Mouse (Mus musculus) heart, adult 2 months (tissue): Measurements from ENCODE around the gene Atp6v1b1.

Experiments used
- CTCF ChIP-seq: fragments of 200-600 bp; IDR thresholded peaks from 2 replicates; pipeline ENCODE4 v1.8.1; 2022; ENCODE audit warnings: antibody characterized with exemption, mild to moderate bottlenecking, moderate library complexity
- EP300 ChIP-seq: fragments of 200-500 bp; IDR thresholded peaks from 2 replicates; pipeline ENCODE4 v1.6.1; 2011; ENCODE audit warnings: low read depth, low read length, control low read depth; ENCODE audit not compliant: insufficient read depth
- POLR2A ChIP-seq: fragments of 200-500 bp; IDR thresholded peaks from 2 replicates; pipeline ENCODE4 v1.6.1; 2011; ENCODE audit warnings: mild to moderate bottlenecking, low read depth, low read length, control low read depth; ENCODE audit not compliant: insufficient read depth

GRCm38 (mm10) chr6:83702146-83702999, 40.4 kb upstream of the Atp6v1b1 start:
- no peak for TF ChIP-seq POLR2A
- no peak for TF ChIP-seq CTCF
- TF ChIP-seq EP300 = no peak
